Mouse (Mus musculus): ENCODE measurements at regions not wholly inside any gene's neighbourhood (a gene's known extent, or its start where the extent isn't known, plus 50 kb on each side); places are given as distances from the start of the nearest gene placed in this dataset.

- no peak for ATAC-seq (replicated peaks; ENCODE audit: insufficient number of reproducible peaks, low FRiP score, low TSS enrichment)
- no peak overlapping the region for H3K27ac ChIP-seq (ENCODE audit: low read depth, low read length)
- WGBS (ENCODE audit: insufficient replicate concordance) = 78% methylated on average over 6 of the region's 6 CpGs
- no peak overlapping the region for H3K4me2 ChIP-seq
- H3K9ac ChIP-seq (ENCODE audit: low read depth, low read length) = no peak overlapping the region
- H3K36me3 ChIP-seq (ENCODE audit: control insufficient read depth, insufficient read depth, low read length) = no peaks in the 10 kb centered on the region
- no peak overlapping the region for H3K4me3 ChIP-seq (ENCODE audit: low read depth, low read length)
- H3K27me3 ChIP-seq (ENCODE audit: control insufficient read depth, insufficient read depth, low read length) = no peaks in the 10 kb centered on the region
- H3K4me1 ChIP-seq (ENCODE audit: control insufficient read depth, insufficient read depth, low read length) = no peaks in the 10 kb centered on the region
- H3K9me3 ChIP-seq (replicated peaks; ENCODE audit: control insufficient read depth, low read length) = no peaks in the 10 kb centered on the region
Measured at GRCm38 (mm10) chr12:50709000-50709788, 60.3 kb upstream of the Prkd1 start.

DNA sequence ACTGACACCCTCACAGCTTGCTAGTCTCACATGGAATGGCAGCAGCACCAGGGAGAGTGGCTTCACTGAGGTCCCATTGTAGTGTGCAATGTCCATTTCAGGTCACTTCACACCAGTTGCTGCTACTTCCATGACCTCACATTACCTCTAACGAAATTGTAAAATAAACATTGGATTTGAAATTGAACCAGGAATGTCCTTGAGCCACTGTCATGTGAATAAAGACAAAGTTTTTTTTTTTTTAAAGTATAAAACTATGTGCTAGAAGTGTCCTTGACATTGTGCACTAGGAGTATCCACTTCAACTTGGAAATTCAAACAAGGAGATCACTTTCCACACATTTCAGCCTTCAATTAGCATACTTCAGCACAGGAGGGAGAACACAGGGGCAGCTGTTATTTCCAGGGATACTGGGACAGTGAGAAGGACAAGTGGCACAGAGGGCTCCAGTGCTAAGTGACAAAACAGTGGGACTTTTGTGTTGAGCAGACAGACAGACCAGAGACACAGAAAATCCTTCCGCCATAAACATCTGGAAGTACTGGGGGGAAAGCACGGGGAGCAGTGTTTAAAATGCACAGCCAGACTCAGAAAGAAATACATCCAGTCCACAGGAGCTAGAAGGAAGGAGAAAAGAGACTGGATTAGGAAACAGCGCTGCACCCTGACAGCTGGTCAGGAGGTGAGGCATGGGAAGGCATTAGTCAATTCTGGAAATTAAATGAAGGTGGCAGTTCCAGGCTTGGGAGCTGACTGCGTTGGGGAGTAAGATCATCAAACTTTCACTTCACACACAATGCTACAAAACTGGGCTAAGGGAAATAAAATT lies 49.9 kb upstream of the Prkd1 start:
- H3K36me3 ChIP-seq (ENCODE audit: control insufficient read depth, insufficient read depth, low read length) = no peaks in the 10 kb centered on the region
- no peak overlapping the region for H3K4me3 ChIP-seq (ENCODE audit: low read depth, low read length)

More for the DNA sequence above, 49.9 kb upstream of the Prkd1 start:
- Histone ChIP-seq H3K4me1 (ENCODE audit: control insufficient read depth, insufficient read depth, low read length) (no peaks in the 10 kb centered on the region), H3K9me3 (replicated peaks; ENCODE audit: control insufficient read depth, low read length) (no peaks in the 10 kb centered on the region), H3K4me2 (no peak overlapping the region), H3K27me3 (ENCODE audit: control insufficient read depth, insufficient read depth, low read length) (no peaks in the 10 kb centered on the region), H3K27ac (ENCODE audit: low read depth, low read length) (no peak overlapping the region), H3K9ac (ENCODE audit: low read depth, low read length) (no peak overlapping the region)
- 59% methylated on average over 5 of the region's 5 CpGs for WGBS (ENCODE audit: insufficient replicate concordance)
- ATAC-seq (replicated peaks; ENCODE audit: insufficient number of reproducible peaks, low FRiP score, low TSS enrichment) = no peak

Data from heart, embryonic 11.5 days (tissue).